Comparison of ENCODE assay signal across 10 mouse cellular contexts in genomic region chr5:142783142-142783540, GRCm38 (mm10). TPM values are rescaled to one million over a fixed set of nuclear protein-coding genes. Genes with fewer than 3 reads are reported as not detected.
DNase-seq lines count a peak whose midpoint lies in the region; ATAC-seq and TF ChIP-seq lines count a peak whose summit lies in the region.
"Had no signal": no experiment of that assay in that cellular context is flagged by ENCODE, and none has a peak within 500 bp of the region (broad histone marks: within the 10 kb centered on the region; RNA-seq: fewer than 3 reads in every experiment).

No protein-coding gene starts in this region.

- TF ChIP-seq POLR2A in heart, adult 2 months (IDR thresholded peaks at IDR 0.05; ENCODE audit: insufficient read depth, low read depth, low read length): no peak
- TF ChIP-seq POLR2A in ES-Bruce4 (IDR thresholded peaks at IDR 0.05; ENCODE audit: insufficient read depth, low read length): no peak

- H3K27me3 ChIP-seq in heart, adult 2 months (ENCODE audit: control insufficient read depth, insufficient read depth, low read length): no peaks in the 10 kb centered on the region
- H3K27me3 ChIP-seq in heart, embryonic 10.5 days (ENCODE audit: insufficient read depth, poor library complexity, severe bottlenecking): no peaks in the 10 kb centered on the region
- no peaks in the 10 kb centered on the region for H3K27me3 ChIP-seq in ES-Bruce4 (ENCODE audit: control insufficient read depth, insufficient read depth, low read length, poor library complexity, severe bottlenecking)
- H3K27me3 ChIP-seq in lung, embryonic 16.5 days (ENCODE audit: control insufficient read depth, insufficient read depth, low read depth, low read length): no peaks in the 10 kb centered on the region
- H3K27me3 ChIP-seq: embryonic facial prominence, embryonic 12.5 days had no signal

- no peak for TF ChIP-seq EP300 in heart, adult 2 months (IDR thresholded peaks at IDR 0.05; ENCODE audit: insufficient read depth, low read depth, low read length)
- TF ChIP-seq EP300 in ES-Bruce4 (IDR thresholded peaks at IDR 0.05; ENCODE audit: insufficient read depth, low read depth, low read length): no peak

- H3K9ac ChIP-seq in heart, adult 2 months (ENCODE audit: low read depth, low read length): no peak overlapping the region
- H3K9ac ChIP-seq in ES-Bruce4 (ENCODE audit: low read depth, poor library complexity, severe bottlenecking): no peak overlapping the region
- no peak overlapping the region for H3K9ac ChIP-seq in lung, embryonic 16.5 days (ENCODE audit: low read length)
- H3K9ac ChIP-seq: embryonic facial prominence, embryonic 12.5 days had no signal

- H3K4me2 ChIP-seq in lung, embryonic 16.5 days (ENCODE audit: low read depth, low read length): no peak overlapping the region
- H3K4me2 ChIP-seq: embryonic facial prominence, embryonic 12.5 days had no signal

- H3K9me3 ChIP-seq in heart, embryonic 10.5 days: no peaks in the 10 kb centered on the region
- H3K9me3 ChIP-seq in ES-Bruce4 (replicated peaks; ENCODE audit: control insufficient read depth, insufficient read depth, low read length, poor library complexity, severe bottlenecking): no peaks in the 10 kb centered on the region
- H3K9me3 ChIP-seq in lung, embryonic 16.5 days (ENCODE audit: control insufficient read depth, low read length): no peaks in the 10 kb centered on the region; the same call in 1 of the 2 replicates
- H3K9me3 ChIP-seq: embryonic facial prominence, embryonic 12.5 days had no signal

- no peak overlapping the region for H3K4me3 ChIP-seq in heart, adult 2 months
- H3K4me3 ChIP-seq in heart, embryonic 10.5 days: no peak overlapping the region
- peak overlapping the region; percentile 29 for H3K4me3 ChIP-seq in ES-Bruce4 (ENCODE audit: low read depth, low read length)
- no peak overlapping the region for H3K4me3 ChIP-seq in lung, embryonic 16.5 days (ENCODE audit: low read length)
- no peak overlapping the region for H3K4me3 ChIP-seq in layer of hippocampus, adult 2 months
- H3K4me3 ChIP-seq: embryonic facial prominence, embryonic 12.5 days had no signal

- peaks cover 7% of the 10 kb centered on the region for H3K4me1 ChIP-seq in heart, adult 2 months (ENCODE audit: control insufficient read depth, insufficient read depth, low read length)
- H3K4me1 ChIP-seq in heart, embryonic 10.5 days: peaks cover 44% of the 10 kb centered on the region
- H3K4me1 ChIP-seq in ES-Bruce4 (ENCODE audit: control insufficient read depth, insufficient read depth, low read length): peaks cover 5% of the 10 kb centered on the region
- H3K4me1 ChIP-seq in lung, embryonic 16.5 days (replicated peaks; ENCODE audit: control insufficient read depth, insufficient read depth, low read length): no peaks in the 10 kb centered on the region; the same call in 1 of the 2 replicates

- WGBS in heart, adult 2 months: 39% methylated on average over 7 of the region's 7 CpGs
- 62% methylated on average over 7 of the region's 7 CpGs for WGBS in heart, embryonic 10.5 days
- WGBS in lung, embryonic 16.5 days: 43% methylated on average over 7 of the region's 7 CpGs

- H3K27ac ChIP-seq in heart, adult 2 months: no peak overlapping the region
- no peak overlapping the region for H3K27ac ChIP-seq in heart, embryonic 10.5 days
- H3K27ac ChIP-seq in ES-Bruce4 (ENCODE audit: insufficient read depth, low read length): peak overlapping the region; percentile 76
- no peak overlapping the region for H3K27ac ChIP-seq in lung, embryonic 16.5 days (ENCODE audit: low read length)
- H3K27ac ChIP-seq in layer of hippocampus, adult 2 months: no peak overlapping the region
- H3K27ac ChIP-seq: embryonic facial prominence, embryonic 12.5 days had no signal

- no peak for TF ChIP-seq CTCF in heart, adult 2 months (IDR thresholded peaks at IDR 0.05)
- TF ChIP-seq CTCF in ES-Bruce4 (IDR thresholded peaks at IDR 0.05; ENCODE audit: low read depth, low read length): no peak
- TF ChIP-seq CTCF in layer of hippocampus, adult 2 months (conservative IDR thresholded peaks at IDR 0.05): no peak

- DNase-seq in heart, adult 2 months: peak; percentile 56 to 61
- no peak for DNase-seq in heart, embryonic 10.5 days (ENCODE audit: low spot score)
- no peak for DNase-seq in yolk sac, embryonic 10.5 days (ENCODE audit: low spot score)
- DNase-seq in layer of hippocampus, adult 2 months (ENCODE audit: low spot score in 2 of 2): no peak
- no peak for DNase-seq in thymus, postnatal 0 days (ENCODE audit: low spot score)
- DNase-seq: gastrocnemius, postnatal 25 days had no signal

- H3K79me2 ChIP-seq in heart, adult 2 months (replicated peaks; ENCODE audit: control insufficient read depth, insufficient read depth, low read length): peaks cover 16% of the 10 kb centered on the region

- H3K36me3 ChIP-seq in heart, adult 2 months (ENCODE audit: control insufficient read depth, insufficient read depth, low read length): no peaks in the 10 kb centered on the region; the same call in 1 of the 2 replicates
- H3K36me3 ChIP-seq in heart, embryonic 10.5 days: peaks cover 78% of the 10 kb centered on the region
- H3K36me3 ChIP-seq in ES-Bruce4 (ENCODE audit: control insufficient read depth, insufficient read depth, low read length, poor library complexity, severe bottlenecking): no peaks in the 10 kb centered on the region
- H3K36me3 ChIP-seq in lung, embryonic 16.5 days (ENCODE audit: control insufficient read depth, insufficient read depth, low read length): peaks cover 19% of the 10 kb centered on the region

- intact Hi-C loops in heart, adult 2 months (cut with DNase I): no loop called here

- peak; percentile 36 for ATAC-seq in granulocyte monocyte progenitor cell, adult 5-6 weeks (replicated peaks; ENCODE audit: poor library complexity, severe bottlenecking)
- 0 out of 2 replicates have a peak, but pooled peaks have one; percentile 29 for ATAC-seq in lung, embryonic 16.5 days (ENCODE audit: low read depth)

RNA-seq across cellular contexts. Expression of gene Tnrc18, which starts 34.3 kb away (rescaled TPM):
- total RNA-seq in heart, adult 2 months (2021): 10 to 100 TPM; 49.7 to 60.3 TPM
- 15.1 and 18.5 TPM in 2 replicates for polyA plus RNA-seq in heart, adult 2 months (2012; rRNA removed)
- polyA plus RNA-seq in heart, embryonic 10.5 days (2016; fragmentation: Nextera tagmentation; extraction: Ambion mirVana): 22.2 and 24.8 TPM in 2 replicates
- polyA plus RNA-seq in ES-Bruce4 (2011; ENCODE audit: insufficient read depth, insufficient read length, low read depth, missing spikeins): 13.9 and 20.2 TPM in 2 replicates
- total RNA-seq in granulocyte monocyte progenitor cell, adult 5-6 weeks (2014; fragmentation: Nextera tagmentation): 50.4 and 50.6 TPM in 2 replicates
- 9.0 and 13.8 TPM in 2 replicates for total RNA-seq in granulocyte monocyte progenitor cell, adult 5-6 weeks (2017)
- polyA plus RNA-seq in lung, embryonic 16.5 days (2015; fragmentation: Nextera tagmentation; extraction: Ambion mirVana): 17.3 and 18.2 TPM in 2 replicates
- 100 to 1,000 TPM; 142 to 143 TPM for total RNA-seq in layer of hippocampus, adult 2 months (2021)
- 6.9 and 9.6 TPM in 2 replicates for polyA plus RNA-seq in thymus, postnatal 0 days (2015; fragmentation: Nextera tagmentation; extraction: Ambion mirVana)

Comparison
In these comparisons a context has a peak if more than half of its experiments do, and no peak if none do; other contexts are left out.
1. DNase-seq: peak in heart, adult 2 months (2 of 2); none in heart, embryonic 10.5 days (single experiment), yolk sac, embryonic 10.5 days (single experiment), layer of hippocampus, adult 2 months (0 of 2) and thymus, postnatal 0 days (single experiment).